Mouse (Mus musculus) layer of hippocampus, adult 11-12 months (tissue): ENCODE measurements around the gene Hist1h2bq.
"Not testable (repeated sequence)": the region's sequence is repeated elsewhere in the genome, so short reads cannot be mapped to it uniquely, and the experiment has no call there.

Source experiments
- DNase-seq: peaks from one replicate; pipeline ENCODE4 v3.0.0; 2022; ENCODE audit warnings: low spot score

Hist1h2bq gene

GRCm38 (mm10) chr13:21810073-21810472 is at the start of gene Hist1h2bq, which contains the start of gene Hist1h2ao:
TSS of gene Hist1h2bq (minus strand) at chr13:21810197.
TSS of gene Hist1h2ao (plus strand) at chr13:21810465.
- not testable (repeated sequence) for DNase-seq

GRCm38 (mm10) chr13:21855698-21856162 is 45.7 kb upstream of the Hist1h2bq start:
- DNase-seq: peak; percentile 62

- DNase-seq: peak; percentile 80
Measured at GRCm38 (mm10) chr13:21855146-21855545, 45.1 kb upstream of the Hist1h2bq start.

GRCm38 (mm10) chr13:21852215-21852945 is 42.4 kb upstream of the Hist1h2bq start:
- no peak for DNase-seq

GRCm38 (mm10) chr13:21850696-21851095 is 40.7 kb upstream of the Hist1h2bq start:
- not testable (repeated sequence) for DNase-seq

- no peak for DNase-seq
Measured at GRCm38 (mm10) chr13:21847883-21848282, 37.9 kb upstream of the Hist1h2bq start.

GRCm38 (mm10) chr13:21846356-21846755 is 36.4 kb upstream of the Hist1h2bq start:
- not testable (repeated sequence) for DNase-seq

- DNase-seq: not testable (repeated sequence)
Measured at GRCm38 (mm10) chr13:21840508-21840907, 30.5 kb upstream of the Hist1h2bq start.

- DNase-seq: not testable (repeated sequence)
Measured at GRCm38 (mm10) chr13:21833461-21833860, 23.5 kb upstream of the Hist1h2bq start, which contains the start of the genes Hist1h2ap and Hist1h2br. TSS of gene Hist1h2ap (minus strand) at chr13:21833507. TSS of gene Hist1h2br (plus strand) at chr13:21833743.

GRCm38 (mm10) chr13:21831418-21832394 is 21.7 kb upstream of the Hist1h2bq start, which contains the start of gene Hist1h4n:
TSS of gene Hist1h4n (minus strand) at chr13:21832196.
- DNase-seq: peak; percentile 46

- DNase-seq: no peak
Measured at GRCm38 (mm10) chr13:21830344-21830743, 20.3 kb upstream of the Hist1h2bq start.

GRCm38 (mm10) chr13:21828511-21828910 is 18.5 kb upstream of the Hist1h2bq start:
- no peak for DNase-seq

GRCm38 (mm10) chr13:21820082-21820890 is 10.3 kb upstream of the Hist1h2bq start:
- DNase-seq: not testable (repeated sequence)

- not testable (repeated sequence) for DNase-seq
Measured at GRCm38 (mm10) chr13:21812092-21812491, 2.1 kb upstream of the Hist1h2bq start.

GRCm38 (mm10) chr13:21811539-21811938 is 1.5 kb upstream of the Hist1h2bq start, which contains the start of gene Hist1h4m:
TSS of gene Hist1h4m (plus strand) at chr13:21811746.
- peak; percentile 48 for DNase-seq

GRCm38 (mm10) chr13:21811074-21811473 is 1.1 kb upstream of the Hist1h2bq start:
- not testable (repeated sequence) for DNase-seq

GRCm38 (mm10) chr13:21803058-21803457 is 6.9 kb downstream of the Hist1h2bq start:
- DNase-seq: not testable (repeated sequence)

- not testable (repeated sequence) for DNase-seq
Measured at GRCm38 (mm10) chr13:21797163-21797562, 12.8 kb downstream of the Hist1h2bq start.

- DNase-seq: no peak
Measured at GRCm38 (mm10) chr13:21795584-21795983, 14.4 kb downstream of the Hist1h2bq start.

GRCm38 (mm10) chr13:21790601-21791283 is 19.3 kb downstream of the Hist1h2bq start:
- DNase-seq: no peak
